Mouse (Mus musculus) mouse trophoblast stem cell (cell line): ENCODE data around the gene Atxn1.

Experiments used
- in situ Hi-C, 2 experiments: fragments of 300-500 bp; cut with MseI, MboI; formaldehyde crosslinking; loops; 2 replicates in 1 of 2; 3 replicates in 1 of 2; pipeline ENCODE4 v1.15.1; 2025

Atxn1 gene

DNA sequence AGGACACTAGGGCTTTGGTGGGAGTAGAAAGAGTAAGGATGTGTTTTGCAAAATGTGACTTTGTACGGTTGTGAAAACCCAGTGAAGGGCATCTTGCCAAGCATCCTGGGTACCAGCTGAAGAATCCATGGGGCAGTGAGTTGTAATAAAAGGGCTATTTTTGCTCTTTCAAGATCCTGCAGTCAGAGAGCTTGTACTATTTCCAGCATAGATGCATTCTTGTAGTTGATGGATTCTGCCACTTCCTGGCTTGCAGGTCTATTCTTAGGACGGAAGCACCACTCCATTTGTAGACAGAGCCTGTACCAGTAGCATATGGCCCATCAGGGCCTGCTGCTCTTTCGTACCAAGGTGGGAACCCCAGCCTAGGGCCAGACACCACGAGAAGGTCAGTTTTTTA, 436.0 kb downstream of the Atxn1 start:
- in situ Hi-C loops = no loop called here

DNA sequence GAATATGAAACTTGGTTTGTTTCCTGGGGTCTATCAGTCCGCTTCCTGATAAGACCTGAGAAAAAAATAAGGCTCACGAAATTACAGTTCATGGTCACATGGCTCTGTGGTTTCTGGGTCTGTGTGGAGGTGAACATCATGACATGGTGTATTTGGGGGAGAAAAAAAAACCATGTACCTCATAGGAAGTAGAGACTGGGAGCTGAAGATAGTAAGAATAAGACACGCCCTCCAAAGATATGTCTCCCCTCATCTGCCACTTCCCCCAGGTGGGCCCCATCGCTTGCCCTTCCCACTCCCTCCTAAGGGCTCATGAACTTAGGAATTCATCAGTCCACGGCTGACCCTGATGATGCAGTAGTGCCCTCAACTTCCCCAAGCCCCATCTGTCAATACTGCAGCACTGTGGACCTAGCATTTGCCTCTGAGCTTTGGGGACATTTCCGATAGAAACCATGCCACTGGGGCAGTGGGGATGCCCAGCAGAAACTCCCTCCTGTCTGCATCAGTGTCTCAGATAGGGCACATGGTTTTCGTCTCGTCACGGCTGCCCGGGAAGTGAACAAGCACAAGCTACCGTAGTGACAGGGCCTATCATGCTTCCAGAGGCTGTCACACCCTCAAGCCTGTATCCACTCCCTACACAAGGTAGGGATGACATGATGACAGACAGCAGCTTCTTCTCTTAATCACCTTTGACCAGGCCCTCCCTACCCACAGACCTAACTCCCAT, 437.4 kb downstream of the Atxn1 start:
- in situ Hi-C loops = no loop called here

DNA sequence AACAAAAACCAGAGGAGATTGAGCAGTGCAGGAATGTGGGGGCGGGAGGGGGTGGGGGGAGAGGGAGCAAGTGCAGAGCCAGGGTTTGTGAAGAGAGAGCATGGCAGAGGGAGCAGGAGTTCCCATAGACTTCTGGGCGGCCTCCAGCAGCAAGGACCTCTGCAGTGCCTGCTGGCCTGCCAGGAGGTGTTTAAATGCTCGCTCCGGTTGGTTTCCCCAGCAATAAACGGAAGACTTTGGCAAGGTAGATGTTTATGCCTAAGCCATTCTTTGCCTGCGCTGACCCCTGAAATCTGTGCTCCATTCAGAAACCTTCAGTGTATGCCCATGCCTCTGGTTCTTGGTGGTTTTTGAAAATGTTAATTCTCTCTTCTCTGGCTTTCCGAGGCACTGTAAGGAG, 438.6 kb downstream of the Atxn1 start:
- in situ Hi-C loops = no loop called here

DNA sequence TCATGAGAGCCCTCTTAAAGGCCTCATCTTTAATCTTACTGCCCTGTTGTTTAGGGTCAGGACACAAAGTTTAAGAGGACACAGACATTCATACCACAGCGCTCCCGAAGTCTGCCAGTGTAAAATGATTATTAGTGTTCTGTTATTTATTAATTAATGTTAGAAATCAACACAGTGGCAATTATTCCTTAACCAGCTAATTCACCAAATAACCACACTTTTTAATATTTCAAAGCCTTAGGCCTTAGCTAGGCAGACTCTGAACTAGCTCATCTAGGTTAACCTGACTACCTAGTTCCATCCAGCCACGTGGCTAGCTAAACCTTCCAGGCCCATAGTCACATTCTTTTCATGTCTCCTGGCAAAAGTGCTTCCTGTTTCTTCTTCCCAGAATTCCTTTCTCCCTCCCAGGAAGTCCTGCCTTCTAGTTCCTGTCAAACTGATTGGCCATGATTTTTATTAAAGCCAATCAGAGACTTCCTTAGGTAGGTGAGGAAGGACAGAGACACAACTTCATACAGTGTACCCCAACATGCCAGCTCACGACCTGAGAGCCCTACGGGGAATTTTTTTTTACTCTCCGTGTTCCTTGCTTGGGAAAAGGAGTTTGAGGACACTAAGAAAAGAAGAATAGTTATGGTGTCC, 439.9 kb downstream of the Atxn1 start:
- in situ Hi-C loops = no loop called here

DNA sequence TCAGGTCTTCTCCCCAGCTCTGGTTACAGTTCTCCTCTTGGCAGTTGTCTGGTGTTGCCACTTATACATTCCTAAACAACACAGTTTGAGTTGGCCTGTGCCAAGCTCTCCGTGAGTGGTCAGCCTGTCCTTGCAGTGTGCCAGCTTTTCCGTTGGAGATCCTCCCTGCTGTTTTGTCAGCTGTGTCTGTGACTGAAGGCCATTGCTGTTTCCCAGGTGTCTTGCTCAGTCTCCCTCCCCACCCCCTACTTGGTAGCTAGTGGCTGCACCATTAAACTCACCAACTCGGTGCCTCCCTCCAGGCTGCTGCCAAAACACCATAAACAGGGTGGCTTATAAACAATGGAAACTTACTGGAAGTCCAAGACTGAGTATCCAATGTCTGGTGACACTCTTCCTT, 440.5 kb downstream of the Atxn1 start:
- in situ Hi-C loops = no loop called here

DNA sequence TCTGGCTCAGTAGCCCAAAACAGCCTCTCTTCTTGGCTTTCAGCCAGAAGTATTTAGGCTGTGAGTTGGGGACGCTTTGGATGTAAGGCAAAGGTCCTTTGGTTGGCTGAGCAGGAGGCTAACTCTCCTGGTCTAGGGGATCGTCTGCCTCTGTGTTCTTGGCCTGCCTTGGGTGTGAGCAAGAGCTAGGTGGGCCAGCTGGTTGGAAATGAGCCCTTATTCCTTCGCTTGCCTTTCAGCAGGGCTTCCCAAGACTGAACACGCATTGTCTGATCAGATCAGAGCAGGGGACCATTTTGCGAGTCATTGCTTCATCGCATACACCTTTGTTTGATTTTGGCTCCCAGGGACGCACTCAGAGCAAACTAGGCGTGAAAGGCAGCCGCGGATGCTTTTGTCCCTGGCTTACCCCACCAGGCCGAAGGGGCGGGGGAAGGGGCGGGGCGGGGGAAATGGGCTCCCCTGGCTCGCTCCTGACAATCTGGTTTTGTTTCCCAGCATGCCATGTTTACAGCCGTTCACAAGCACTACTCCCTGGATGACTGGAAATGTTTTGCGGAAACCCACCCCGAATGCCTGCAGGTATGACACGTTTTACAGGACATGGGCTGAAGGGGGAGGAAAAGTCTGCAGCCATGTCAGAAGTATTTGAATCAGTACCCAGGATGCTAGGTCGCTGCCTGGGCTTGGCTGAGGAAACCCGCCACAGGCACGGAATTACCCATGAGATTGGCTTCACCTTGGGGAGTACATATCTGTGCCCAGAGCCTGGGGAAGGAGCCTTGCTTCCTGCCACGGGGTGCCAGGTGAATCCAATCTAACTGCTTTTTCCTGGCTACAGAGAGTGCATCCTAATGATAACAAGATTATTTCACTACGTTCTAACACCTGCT, 448.1 kb downstream of the Atxn1 start:
- in situ Hi-C loops = no loop called here

DNA sequence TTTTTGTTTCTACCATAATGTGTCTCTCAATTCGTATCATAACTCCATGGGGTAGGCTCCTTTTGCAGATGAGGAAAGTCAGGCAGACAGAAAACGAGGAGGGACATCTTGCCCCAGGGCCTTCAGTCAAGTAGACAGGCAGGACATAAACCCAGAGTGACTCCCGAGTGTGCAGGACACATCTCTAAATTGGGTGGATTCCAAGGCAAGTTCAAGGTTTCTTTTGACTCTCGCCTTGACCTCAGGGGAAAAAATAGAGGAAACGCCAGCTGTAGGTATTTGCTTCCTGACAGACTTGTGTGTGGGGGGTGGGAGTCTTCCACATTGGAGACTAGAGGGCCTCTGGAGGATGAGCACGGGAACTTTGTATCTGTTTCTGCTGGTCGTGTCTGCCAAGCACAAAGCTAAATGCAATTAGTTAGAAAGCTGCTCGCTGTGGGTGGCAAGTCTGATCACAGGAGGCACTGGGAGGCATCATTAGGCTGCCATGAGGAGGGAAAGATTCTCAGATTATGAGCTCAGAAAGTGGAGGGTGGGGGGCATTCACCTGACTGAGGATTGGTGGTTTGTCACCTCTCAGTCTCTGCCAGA, 449.9 kb downstream of the Atxn1 start:
- in situ Hi-C loops = no loop called here

DNA sequence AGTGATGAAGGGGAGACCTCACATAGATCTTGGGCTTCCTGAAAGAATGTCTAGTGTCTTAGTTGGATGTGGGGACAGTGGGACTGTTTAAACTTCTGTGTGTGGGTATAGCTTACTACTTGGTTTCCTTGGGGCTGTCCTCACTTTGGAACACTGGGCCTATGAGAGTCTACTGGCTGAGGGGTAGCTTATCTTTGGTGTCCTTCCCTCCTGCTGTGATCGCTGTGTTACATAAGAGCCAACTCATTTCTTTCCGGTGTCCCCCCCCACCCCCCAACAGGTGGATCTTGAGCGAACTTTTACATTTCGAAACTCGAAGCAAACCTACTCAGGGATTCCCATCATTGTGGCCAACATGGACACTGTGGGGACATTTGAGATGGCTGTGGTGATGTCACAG, 450.7 kb downstream of the Atxn1 start:
- in situ Hi-C loops = no loop called here

DNA sequence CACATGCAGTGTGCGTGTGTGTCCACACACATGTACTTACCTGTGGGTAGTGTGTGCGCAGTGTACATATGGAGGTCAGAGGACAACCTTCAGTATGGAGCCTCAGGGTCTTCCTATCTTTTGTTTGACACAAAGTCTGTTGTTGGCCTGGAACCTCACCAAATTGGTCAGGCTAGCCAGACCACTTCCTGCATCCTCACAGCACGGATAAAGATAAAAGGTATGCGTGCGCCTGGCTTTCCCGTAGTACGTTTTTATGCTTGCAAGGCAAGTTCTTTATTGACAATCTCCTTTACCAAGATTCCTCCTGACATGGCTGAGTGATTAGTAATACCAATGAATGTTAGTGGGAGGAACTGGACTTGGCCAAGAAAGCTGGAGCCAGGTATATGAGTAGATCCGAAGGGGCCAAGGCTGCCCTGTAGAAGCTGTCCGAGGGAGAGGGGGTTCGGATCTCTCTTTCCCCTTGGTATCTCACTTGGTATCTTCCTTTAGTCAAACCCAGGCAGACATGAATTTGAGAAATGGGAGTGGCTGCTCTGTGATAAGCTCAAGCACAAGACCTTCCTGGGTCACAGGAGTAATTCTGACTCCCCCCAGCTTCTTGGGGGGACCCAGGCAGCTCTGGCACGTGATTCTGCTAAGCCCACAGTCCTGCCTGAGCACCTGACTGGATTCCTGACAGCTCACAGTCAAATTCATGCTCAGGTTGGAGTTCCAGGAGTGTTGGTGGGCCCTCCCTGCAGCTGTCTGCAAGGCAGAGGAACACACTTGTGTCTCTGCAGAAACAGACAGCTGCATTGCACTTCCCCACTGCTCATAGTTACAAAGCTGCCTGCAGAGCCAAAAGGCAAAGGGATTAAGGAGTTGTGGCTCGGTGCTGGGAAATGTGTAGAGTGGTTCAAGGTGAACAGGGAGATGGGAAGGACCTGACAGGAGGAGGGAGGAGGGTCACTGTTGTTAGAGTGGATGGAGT, 451.5 kb downstream of the Atxn1 start:
- in situ Hi-C loops = no loop called here

DNA sequence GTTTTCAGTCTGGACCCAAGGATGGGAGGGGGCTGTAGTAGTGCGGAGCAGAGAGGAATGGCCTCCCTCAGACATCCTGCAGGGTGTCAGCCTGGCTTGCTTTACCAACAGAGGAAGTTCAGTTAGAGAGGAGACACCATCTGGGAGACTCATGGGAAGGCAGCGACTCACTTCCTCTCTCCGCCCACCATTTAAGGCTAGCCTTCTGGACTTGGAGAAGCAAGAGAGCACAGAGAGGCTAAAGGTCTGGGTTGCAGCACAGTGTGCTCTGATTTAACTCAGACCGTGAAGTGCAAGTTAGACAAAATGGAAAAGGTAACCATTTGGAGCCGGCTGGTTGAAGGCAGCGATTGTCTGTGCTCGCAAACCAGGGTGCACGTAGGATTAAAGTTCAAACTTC, 452.3 kb downstream of the Atxn1 start:
- in situ Hi-C loops = no loop called here

DNA sequence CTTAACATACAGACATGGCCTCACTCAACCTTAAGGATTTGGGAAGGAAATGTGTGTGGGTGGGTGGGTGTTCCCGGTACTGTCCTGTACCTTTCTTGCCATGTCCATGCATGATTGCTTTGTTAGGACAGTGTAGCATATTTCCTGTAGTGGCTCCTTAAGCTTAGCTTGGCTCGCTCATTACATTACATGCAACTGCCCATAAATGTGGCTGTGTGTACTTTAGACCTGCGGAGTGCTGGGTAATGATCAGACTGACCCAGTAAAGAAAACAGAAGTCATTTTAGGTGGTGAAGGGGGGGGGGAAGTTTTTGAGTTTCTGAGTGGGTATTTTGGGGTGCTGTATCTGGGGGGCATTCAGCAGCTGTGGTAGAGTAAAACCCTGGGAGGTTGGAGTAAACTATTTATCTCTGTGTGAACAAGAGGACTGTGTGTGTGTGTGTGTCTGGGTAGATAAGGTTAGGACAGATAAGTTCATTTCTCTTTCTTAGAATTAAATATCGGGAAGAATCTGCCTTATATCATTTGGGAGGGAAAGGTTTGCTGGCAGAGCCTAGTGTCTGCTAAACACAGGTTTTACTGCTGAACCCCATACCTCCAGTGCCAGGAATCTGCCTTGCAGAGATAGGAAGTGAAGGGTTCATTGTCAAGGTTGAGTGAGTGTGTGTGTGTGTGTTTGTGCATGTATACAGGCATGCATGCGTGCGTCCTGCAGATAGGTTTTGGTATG, 452.9 kb downstream of the Atxn1 start:
- in situ Hi-C loops = no loop called here

DNA sequence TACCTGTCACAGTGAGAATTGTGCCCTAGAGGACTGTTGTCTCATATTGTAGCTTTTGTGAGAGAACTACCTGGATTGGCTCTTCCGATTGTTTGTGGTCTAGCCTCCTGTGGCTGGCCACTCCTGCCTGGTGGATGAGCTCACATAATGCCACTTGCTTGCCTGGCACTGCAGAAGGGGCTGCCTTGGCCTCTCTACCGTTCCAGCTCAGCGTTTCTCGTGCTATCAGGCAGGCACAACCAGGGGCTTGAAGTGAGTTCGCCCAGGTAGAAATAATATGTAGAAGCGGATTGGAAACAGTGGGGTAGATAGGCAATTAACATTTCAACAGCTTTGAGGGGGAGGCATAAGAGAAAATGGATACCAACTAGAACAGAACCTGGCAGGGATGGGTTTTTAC, 455.4 kb downstream of the Atxn1 start:
- in situ Hi-C loops = no loop called here

DNA sequence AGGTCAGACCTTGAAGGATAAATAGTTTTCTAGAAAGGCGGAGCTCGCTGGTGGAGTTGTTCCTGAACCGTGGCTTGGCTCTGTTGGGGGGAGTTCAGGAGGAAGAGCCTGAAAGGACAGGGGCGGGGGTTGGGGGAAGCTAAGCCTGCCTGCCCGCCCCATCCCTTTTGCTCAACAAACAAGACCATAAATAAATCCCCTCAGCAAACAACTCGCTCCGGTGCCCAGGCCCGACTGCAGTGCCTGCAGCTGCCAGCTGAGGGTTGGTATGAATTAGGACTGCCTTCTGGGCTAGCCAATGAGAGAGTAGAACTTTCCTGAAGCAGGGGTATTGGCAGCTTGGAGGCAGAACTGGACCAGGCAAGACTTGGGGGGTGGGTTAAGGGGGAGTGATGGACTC, 456.3 kb downstream of the Atxn1 start:
- in situ Hi-C loops = no loop called here

DNA sequence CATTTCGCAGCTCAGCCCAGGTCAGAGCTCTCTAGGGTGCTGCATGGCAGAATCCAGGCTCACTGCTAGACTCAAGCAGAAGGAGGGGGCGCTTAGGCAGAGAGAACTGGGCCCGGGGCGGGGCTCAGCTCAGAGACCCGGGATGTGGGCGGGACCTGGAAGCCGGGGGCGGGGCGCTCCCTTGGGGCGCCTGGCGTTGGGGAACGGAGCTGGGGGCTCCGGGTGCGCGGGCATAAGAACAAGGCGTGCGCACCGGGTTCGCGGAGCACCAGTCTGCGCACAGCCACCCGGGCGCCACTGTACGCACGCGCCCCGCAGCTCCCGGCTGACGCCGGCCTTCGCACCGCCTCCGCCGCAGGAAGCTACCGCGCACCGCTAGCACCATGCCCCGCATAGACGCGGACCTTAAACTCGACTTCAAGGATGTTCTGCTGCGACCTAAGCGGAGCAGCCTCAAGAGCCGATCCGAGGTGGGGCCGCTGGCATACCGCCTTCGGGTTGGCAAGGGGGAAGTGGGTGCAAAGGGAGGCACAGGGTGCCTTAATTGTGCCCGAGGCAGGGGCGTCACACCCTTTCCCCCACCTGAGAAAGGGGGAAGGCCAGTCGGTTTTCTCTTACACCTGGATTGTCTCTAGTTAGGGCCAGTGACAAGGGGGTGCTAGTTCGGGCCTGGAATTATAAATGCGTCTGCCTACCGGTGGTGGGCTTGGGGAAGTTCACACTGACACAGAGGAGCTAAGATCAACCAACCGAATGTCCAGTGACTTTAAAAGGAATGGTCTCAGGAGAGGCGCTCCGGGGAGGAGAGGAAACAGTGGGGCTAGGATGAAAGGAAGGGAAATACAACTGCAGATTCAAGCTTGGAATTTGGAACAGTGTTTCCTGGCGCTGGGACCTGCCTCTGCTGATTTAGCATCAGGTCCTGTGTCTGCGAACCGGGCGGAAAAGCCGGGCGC, 457.3 kb downstream of the Atxn1 start, which contains the start of gene Gmpr:
Gene Gmpr (plus strand): TSS at position 171 of the 956 bp plus-strand sequence.
- in situ Hi-C loops = no loop called here

DNA sequence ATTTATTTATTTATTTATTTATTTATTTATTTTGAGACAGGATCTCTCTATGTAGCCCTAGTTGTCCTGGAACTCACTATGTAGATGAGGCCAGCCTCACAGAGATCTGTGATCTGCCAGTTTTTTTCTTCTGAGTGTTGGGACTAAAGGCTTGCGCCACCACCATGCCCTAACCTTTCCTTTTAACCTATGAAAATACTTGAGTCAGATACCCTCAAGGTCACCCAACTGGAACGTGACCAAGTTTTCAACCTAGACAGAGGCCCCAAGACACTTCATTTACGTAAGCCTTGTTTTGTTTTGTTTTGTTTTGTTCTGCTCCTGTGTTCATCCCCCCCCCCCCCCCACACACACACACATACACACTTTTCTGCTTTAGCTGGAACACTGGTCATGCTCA, 459.3 kb downstream of the Atxn1 start:
- in situ Hi-C loops = no loop called here

DNA sequence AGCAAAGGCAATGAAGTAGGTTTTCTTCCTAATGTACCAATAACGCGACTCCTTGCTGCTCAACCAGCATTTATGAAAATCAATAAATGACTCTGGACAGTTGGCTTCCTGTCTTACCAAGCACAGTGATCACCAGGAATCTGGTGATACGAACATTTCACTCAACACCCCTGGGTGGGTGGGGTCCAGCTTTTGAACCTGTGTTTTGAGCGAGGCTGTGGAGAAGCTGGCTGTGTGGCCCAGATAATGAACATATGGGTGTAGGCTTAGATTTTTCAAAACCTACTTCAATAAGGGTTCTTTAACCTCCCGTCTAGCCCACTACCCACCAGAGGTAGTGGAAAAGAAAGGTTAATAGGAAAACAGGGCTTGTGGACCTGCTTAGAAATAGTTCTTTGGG, 462.0 kb downstream of the Atxn1 start:
- in situ Hi-C loops = no loop called here

DNA sequence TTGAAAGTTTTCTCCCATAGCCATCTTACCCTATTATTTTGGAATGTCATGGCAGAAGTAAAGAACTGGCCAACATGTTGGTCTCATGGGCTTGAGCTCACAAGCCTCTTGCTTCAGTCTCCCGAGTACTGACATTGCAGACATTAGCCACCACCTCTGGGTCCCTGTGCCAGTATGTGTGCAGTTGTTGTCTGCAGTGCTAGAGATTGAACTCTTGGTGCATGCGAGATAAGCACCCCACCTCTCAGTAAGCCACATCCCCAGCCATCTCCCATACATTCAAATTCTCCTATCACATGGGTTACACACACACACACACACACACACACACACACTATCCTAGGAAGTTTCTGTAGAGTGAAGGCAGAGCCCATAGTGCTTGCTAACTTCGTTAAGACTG, 464.9 kb downstream of the Atxn1 start:
- in situ Hi-C loops = no loop called here
